Mouse (Mus musculus) E14TG2a.4 (cell line): ENCODE measurements around the gene Siglecg.

Source experiments
- CTCF ChIP-seq: conservative IDR thresholded peaks from 2 replicates; pipeline ENCODE4 v1.5.1; 2014; ENCODE audit warnings: low read length
- NANOG ChIP-seq: IDR thresholded peaks from 2 replicates; pipeline ENCODE4 v1.6.1; 2014; ENCODE audit warnings: borderline replicate concordance, low read length, mixed read lengths
- POU5F1 ChIP-seq: IDR thresholded peaks from 2 replicates; pipeline ENCODE4 v1.6.1; 2014; ENCODE audit warnings: low read length, borderline replicate concordance

GRCm38 (mm10) chr7:43465344-43466098, 57.5 kb downstream of the Siglecg start:
- TF ChIP-seq CTCF, result no peak
- TF ChIP-seq POU5F1, result no peak
- no peak; the same call in 1 of the 2 replicates for TF ChIP-seq NANOG
